Mouse (Mus musculus) liver, postnatal 0 days (tissue): Measurements from ENCODE around the gene Hspb6. TPM values are rescaled to one million over a fixed set of nuclear protein-coding genes. Genes with fewer than 3 reads are reported as not detected.

ENCODE experiments used
- ATAC-seq: fragments of 200-750 bp; cut with Nextera tagmentation; 2 replicates; pipeline ENCODE4 v1.8.0; 2017; ENCODE audit warnings: mild to moderate bottlenecking, moderate library complexity
- DNase-seq: peaks from one replicate; pipeline ENCODE4 v3.0.0-alpha.2; 2016
- H3K27ac ChIP-seq: fragments of 300-500 bp; sonication (generic); 2 replicates; pipeline ENCODE4 v1.5.1; 2014; ENCODE audit warnings: antibody characterized with exemption, moderate library complexity, mild to moderate bottlenecking, low read depth
- H3K27me3 ChIP-seq: fragments of 300-500 bp; sonication (generic); 2 replicates; pipeline ENCODE4 v1.6.1; 2014; ENCODE audit warnings: low read length, control low read depth, mixed read lengths; ENCODE audit not compliant: insufficient read depth
- H3K36me3 ChIP-seq: fragments of 300-500 bp; sonication (generic); replicated peaks from 2 replicates; pipeline ENCODE4 v1.6.1; 2014; ENCODE audit warnings: mild to moderate bottlenecking, control low read depth, low read length, moderate library complexity, mixed read lengths; ENCODE audit not compliant: insufficient read depth
- H3K4me1 ChIP-seq: fragments of 300-500 bp; sonication (generic); 2 replicates; pipeline ENCODE4 v1.6.1; 2014; ENCODE audit warnings: antibody characterized with exemption, mild to moderate bottlenecking, control low read depth; ENCODE audit not compliant: insufficient read depth
- H3K4me2 ChIP-seq: fragments of 300-500 bp; sonication (generic); 2 replicates; pipeline ENCODE4 v1.6.1; 2014; ENCODE audit warnings: low read depth, mild to moderate bottlenecking, low read length, moderate library complexity, mixed read lengths
- H3K4me3 ChIP-seq: fragments of 300-500 bp; sonication (generic); 2 replicates; pipeline ENCODE4 v1.5.1; 2014; ENCODE audit warnings: low read depth, low read length
- H3K9ac ChIP-seq: fragments of 300-500 bp; sonication (generic); replicated peaks from 2 replicates; pipeline ENCODE4 v1.6.1; 2014; ENCODE audit warnings: mild to moderate bottlenecking, moderate library complexity
- H3K9me3 ChIP-seq: fragments of 300-500 bp; sonication (generic); 2 replicates; pipeline ENCODE4 v1.6.1; 2016; ENCODE audit warnings: mild to moderate bottlenecking, control low read depth, low read length, mixed read lengths
- CTCF ChIP-seq: sonication (generic); IDR thresholded peaks from 2 replicates; pipeline ENCODE4 v1.5.1; 2016; ENCODE audit warnings: antibody characterized with exemption, low read depth
- EP300 ChIP-seq: IDR thresholded peaks from 2 replicates; pipeline ENCODE4 v1.6.1; 2016; ENCODE audit warnings: antibody characterized with exemption, low read depth, mild to moderate bottlenecking
- WGBS: fragments of 180-500 bp; shearing (Covaris S2); extraction: QIAGEN DNeasy Blood & Tissue Kit; methylation state at CpG from one replicate; pipeline ENCODE4 v1.1.7; 2014; ENCODE audit not compliant: insufficient replicate concordance; 5-methylcytosine and 5-hydroxymethylcytosine counted together
- polyA plus RNA-seq: library from polyadenylated mRNA; unstranded; fragments of >200 nt; fragmentation: Nextera tagmentation; extraction: Ambion mirVana; gene quantifications from 2 replicates; pipeline ENCODE4 v1.2.1, GENCODE M21; 2015

The Hspb6 gene
- polyA plus RNA-seq, 1 experiment from 2014 or later: 4.9 TPM

DNA sequence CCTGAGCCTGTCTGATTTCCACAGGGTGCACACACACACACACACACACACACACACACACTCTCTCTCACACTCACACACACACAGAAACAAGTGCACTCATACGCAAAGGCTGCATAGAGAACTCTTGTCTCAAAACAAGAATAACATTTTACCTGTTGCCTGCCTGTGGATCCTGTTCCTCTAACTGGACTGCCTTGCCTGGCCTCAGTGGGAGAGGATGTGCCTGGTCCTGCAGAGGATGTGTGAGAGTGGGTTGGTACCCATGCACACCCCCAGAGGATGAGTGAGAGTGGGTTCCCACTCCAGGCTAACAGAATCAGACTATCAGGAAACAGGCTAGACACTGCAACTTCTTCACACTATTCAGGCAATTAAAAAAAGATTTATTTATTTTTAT, 1.4 kb upstream of the Hspb6 start:
- no peaks in the 10 kb centered on the region for H3K9me3 ChIP-seq
- H3K27me3 ChIP-seq: no peaks in the 10 kb centered on the region
- no peak overlapping the region for H3K4me3 ChIP-seq
- no peak overlapping the region for H3K9ac ChIP-seq
- H3K4me1 ChIP-seq: peaks cover 13% of the 10 kb centered on the region
- TF ChIP-seq EP300: no peak
- TF ChIP-seq CTCF: no peak
- H3K4me2 ChIP-seq: no peak overlapping the region
- WGBS: 92% methylated on average over 1 of the region's 1 CpGs
- DNase-seq: no peak
- ATAC-seq: no peak
- H3K27ac ChIP-seq: no peak overlapping the region
- H3K36me3 ChIP-seq: peaks cover 24% of the 10 kb centered on the region

DNA sequence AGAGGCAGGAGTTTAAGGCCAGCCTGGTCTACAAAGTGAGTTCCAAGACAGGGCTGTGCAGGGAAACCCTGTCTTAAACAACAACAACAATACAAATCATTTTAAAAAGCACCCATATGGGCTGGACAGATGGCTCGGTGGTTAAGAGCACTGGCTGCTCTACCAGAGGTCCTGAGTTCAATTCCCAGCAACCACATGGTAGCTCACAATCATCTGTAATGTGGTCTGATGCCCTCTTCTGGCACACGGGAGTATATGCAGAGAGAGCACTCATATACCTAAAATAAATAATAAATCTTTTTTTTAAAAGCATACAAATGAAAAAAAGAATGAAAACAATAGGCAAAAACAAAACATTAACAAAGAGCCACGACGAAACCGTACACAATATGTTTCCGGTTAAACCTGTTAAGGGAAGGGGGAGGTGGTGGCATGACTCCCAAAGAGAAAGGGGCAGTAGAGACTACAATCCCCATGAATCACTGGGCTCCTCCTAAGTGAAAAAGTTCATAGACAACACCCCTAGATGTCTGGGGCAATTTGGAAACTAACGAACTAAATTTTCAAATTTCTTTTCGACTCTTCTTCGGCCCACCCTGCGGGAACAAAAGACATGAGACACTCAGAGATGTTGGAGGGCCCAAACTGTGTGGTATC, 405 bp upstream of the Hspb6 start:
- no peaks in the 10 kb centered on the region for H3K27me3 ChIP-seq
- H3K4me2 ChIP-seq: peak overlapping the region; percentile 90
- ATAC-seq: peak; percentile 65
- peak; percentile 62 for TF ChIP-seq CTCF
- TF ChIP-seq EP300: no peak
- H3K9ac ChIP-seq: peak overlapping the region; percentile 62
- 1% methylated on average over 10 of the region's 10 CpGs for WGBS
- peak overlapping the region; percentile 93 for H3K27ac ChIP-seq
- H3K4me3 ChIP-seq: peak overlapping the region; percentile 69
- no peak for DNase-seq
- peaks cover 13% of the 10 kb centered on the region for H3K4me1 ChIP-seq
- H3K9me3 ChIP-seq: no peaks in the 10 kb centered on the region
- peaks cover 21% of the 10 kb centered on the region for H3K36me3 ChIP-seq

DNA sequence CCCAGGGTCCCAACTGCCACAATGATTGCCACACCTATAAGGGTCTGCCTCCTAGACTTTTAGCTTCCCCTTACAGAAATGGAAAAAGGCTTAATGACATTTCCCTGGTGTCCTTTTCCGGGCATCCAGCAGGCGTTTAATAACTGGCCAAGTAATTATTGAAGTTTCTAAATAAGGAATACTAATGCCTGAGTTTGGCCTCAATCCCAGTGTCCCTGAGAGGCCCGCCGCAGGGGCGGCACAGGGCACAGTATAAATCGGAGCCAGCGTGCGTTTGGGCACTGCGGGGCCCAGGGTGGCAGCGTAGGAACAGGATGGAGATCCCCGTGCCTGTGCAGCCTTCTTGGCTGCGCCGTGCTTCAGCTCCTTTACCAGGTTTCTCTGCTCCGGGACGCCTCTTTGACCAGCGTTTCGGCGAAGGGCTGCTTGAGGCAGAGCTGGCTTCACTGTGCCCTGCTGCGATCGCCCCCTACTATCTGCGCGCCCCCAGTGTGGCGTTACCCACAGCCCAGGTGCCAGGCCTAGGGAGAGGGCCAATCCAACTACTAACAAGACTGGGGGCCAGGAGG, 1.1 kb downstream of the Hspb6 start:
- Histone ChIP-seq H3K36me3 (peaks cover 25% of the 10 kb centered on the region), H3K27ac (peak overlapping the region; percentile 88), H3K9ac (peak overlapping the region; percentile 79), H3K9me3 (no peaks in the 10 kb centered on the region), H3K4me1 (peaks cover 15% of the 10 kb centered on the region), H3K4me2 (peak overlapping the region; percentile 90), H3K4me3 (peak overlapping the region; percentile 69), H3K27me3 (no peaks in the 10 kb centered on the region)
- ATAC-seq: no peak
- TF ChIP-seq EP300 (no peak), CTCF (no peak)
- DNase-seq: peak; percentile 49
- WGBS: 6% methylated on average over 23 of the region's 23 CpGs

- WGBS: 82% methylated on average over 22 of the region's 22 CpGs
- ATAC-seq (no peak), DNase-seq (no peak)
- peak overlapping the region; percentile 90 for H3K4me2 ChIP-seq
- H3K4me3 ChIP-seq: peak overlapping the region; percentile 69
- H3K4me1 ChIP-seq: peaks cover 24% of the 10 kb centered on the region
- H3K9ac ChIP-seq: peak overlapping the region; percentile 79
- no peaks in the 10 kb centered on the region for H3K27me3 ChIP-seq
- peaks cover 23% of the 10 kb centered on the region for H3K36me3 ChIP-seq
- H3K27ac ChIP-seq: no peak overlapping the region
- no peaks in the 10 kb centered on the region for H3K9me3 ChIP-seq
- no peak for TF ChIP-seq CTCF
- TF ChIP-seq EP300: no peak
Observed at GRCm38 (mm10) chr7:30553810-30554584, 2.0 kb downstream of the Hspb6 start.

- no peaks in the 10 kb centered on the region for H3K9me3 ChIP-seq
- peaks cover 26% of the 10 kb centered on the region for H3K4me1 ChIP-seq
- ATAC-seq: no peak
- H3K27ac ChIP-seq: no peak overlapping the region
- TF ChIP-seq CTCF (peak; percentile 47), EP300 (no peak)
- no peaks in the 10 kb centered on the region for H3K27me3 ChIP-seq
- DNase-seq: no peak
- H3K4me2 ChIP-seq: no peak overlapping the region
- H3K9ac ChIP-seq: no peak overlapping the region
- WGBS: 92% methylated on average over 18 of the region's 18 CpGs
- H3K4me3 ChIP-seq: no peak overlapping the region
- peaks cover 22% of the 10 kb centered on the region for H3K36me3 ChIP-seq
Observed at GRCm38 (mm10) chr7:30556894-30557536, 5.0 kb downstream of the Hspb6 start.

DNA sequence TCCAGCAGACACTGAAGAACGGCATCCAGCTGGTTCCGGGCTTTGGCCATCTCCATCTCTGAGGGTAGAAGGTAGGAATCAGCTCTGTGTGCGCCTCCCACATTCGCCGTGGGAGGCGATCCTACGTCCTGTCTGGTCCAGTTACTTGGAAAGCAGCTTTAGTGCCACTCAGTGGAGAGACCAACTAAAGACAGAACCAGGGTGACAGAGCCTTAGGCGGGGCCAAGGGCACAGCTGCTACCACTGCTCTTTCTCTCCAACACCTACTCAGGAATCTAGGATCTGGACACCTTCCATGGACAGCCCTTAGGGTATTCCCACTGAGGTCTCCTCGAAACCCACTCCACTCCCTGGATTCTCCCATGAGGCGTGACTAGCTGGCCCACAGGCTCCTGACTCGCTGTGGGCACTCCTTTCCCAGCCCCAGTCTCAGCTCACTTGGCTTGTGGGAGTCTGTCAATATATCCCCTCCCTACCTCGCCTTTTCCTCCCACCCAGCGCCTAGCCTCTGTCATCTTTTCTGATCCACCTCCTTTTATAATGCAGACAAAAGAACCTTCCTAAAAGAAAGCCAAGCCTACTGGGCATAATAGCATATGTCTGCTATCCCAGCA, 6.0 kb downstream of the Hspb6 start:
- 84% methylated on average over 13 of the region's 13 CpGs for WGBS
- H3K9ac ChIP-seq: peak overlapping the region; percentile 31; the same call in 1 of the 2 replicates

More for the DNA sequence above, 6.0 kb downstream of the Hspb6 start:
- Histone ChIP-seq H3K36me3 (peaks cover 22% of the 10 kb centered on the region), H3K4me1 (peaks cover 26% of the 10 kb centered on the region), H3K27ac (no peak overlapping the region), H3K4me2 (peak overlapping the region; percentile 80), H3K27me3 (no peaks in the 10 kb centered on the region), H3K9me3 (no peaks in the 10 kb centered on the region), H3K4me3 (peak overlapping the region; percentile 58; the same call in 1 of the 2 replicates)
- ATAC-seq (no peak), DNase-seq (no peak)
- no peak for TF ChIP-seq CTCF
- TF ChIP-seq EP300: no peak
